ENCODE assay signal across 19 mouse cellular contexts in the genomic region with DNA sequence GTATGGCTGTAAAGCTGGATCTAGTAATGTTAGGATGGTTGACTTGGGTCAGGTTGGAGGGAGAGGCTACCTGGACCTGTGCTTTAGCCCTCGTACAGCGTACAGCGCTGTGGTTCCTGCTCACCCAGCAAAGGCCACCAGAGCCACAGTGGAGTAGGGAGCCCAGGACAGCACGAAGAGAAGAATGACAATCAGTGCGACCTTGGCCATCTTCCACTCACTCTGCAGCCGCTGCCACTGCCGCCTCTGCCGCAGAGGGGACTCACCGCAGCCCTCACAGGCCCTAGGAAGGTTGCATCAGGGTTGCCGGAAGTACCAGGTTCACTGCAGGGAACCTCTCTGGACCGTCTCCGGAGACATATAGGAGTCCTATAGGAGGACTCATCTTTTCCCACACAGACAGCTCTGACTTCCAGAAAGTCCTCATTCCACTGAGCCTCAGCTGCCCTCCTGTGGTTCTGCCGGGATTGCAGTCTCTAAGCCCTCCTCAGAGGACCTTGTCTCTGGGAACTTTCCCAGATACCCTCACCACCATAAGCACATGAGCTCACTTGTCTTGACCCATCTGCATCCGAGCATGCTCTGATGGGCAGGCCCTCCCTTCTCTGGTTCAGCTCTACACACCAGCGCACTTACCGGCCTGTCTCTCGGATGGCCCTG. TPM values are rescaled to one million over a fixed set of nuclear protein-coding genes. Genes with fewer than 3 reads are reported as not detected.
DNase-seq lines count a peak whose midpoint lies in the region; ATAC-seq and TF ChIP-seq lines count a peak whose summit lies in the region.
"Had no signal": no experiment of that assay in that cellular context is flagged by ENCODE, and none has a peak within 500 bp of the region (broad histone marks: within the 10 kb centered on the region; RNA-seq: fewer than 3 reads in every experiment).

No protein-coding gene starts in this region.

- WGBS in heart, embryonic 11.5 days (ENCODE audit: insufficient replicate concordance) = 61% methylated on average over 17 of the region's 17 CpGs
- WGBS in small intestine, adult 2 months = 81% methylated on average over 17 of the region's 17 CpGs

- no peak for TF ChIP-seq POLR2A in small intestine, adult 2 months (IDR thresholded peaks at IDR 0.05; ENCODE audit: low read depth, low read length)

- H3K4me3 ChIP-seq in heart, embryonic 11.5 days (ENCODE audit: low read depth, low read length) = no peak overlapping the region
- peak overlapping the region; percentile 6 for H3K4me3 ChIP-seq in megakaryocyte, embryonic 14.5 days (replicated peaks)
- H3K4me3 ChIP-seq in small intestine, adult 2 months (ENCODE audit: low read depth, low read length) = no peak overlapping the region
- H3K4me3 ChIP-seq: hindbrain, embryonic 13.5 days; liver, embryonic 13.5 days; neural tube, embryonic 15.5 days had no signal

- H3K27me3 ChIP-seq in heart, embryonic 11.5 days (ENCODE audit: control insufficient read depth, insufficient read depth, low read length) = no peaks in the 10 kb centered on the region
- peaks cover 66% of the 10 kb centered on the region for H3K27me3 ChIP-seq in megakaryocyte, embryonic 14.5 days (replicated peaks)
- H3K27me3 ChIP-seq in small intestine, adult 2 months (ENCODE audit: control insufficient read depth, insufficient read depth, low read length) = no peaks in the 10 kb centered on the region
- H3K27me3 ChIP-seq: hindbrain, embryonic 13.5 days; neural tube, embryonic 15.5 days had no signal

- H3K36me3 ChIP-seq in heart, embryonic 11.5 days (ENCODE audit: control insufficient read depth, insufficient read depth, low read length) = no peaks in the 10 kb centered on the region
- H3K36me3 ChIP-seq in megakaryocyte, embryonic 14.5 days (replicated peaks; ENCODE audit: low read length) = no peaks in the 10 kb centered on the region
- no peaks in the 10 kb centered on the region for H3K36me3 ChIP-seq in small intestine, adult 2 months (ENCODE audit: control insufficient read depth, insufficient read depth, low read length)
- H3K36me3 ChIP-seq: hindbrain, embryonic 13.5 days; liver, embryonic 13.5 days; neural tube, embryonic 15.5 days had no signal

- TF ChIP-seq CTCF in small intestine, adult 2 months (IDR thresholded peaks at IDR 0.05; ENCODE audit: extremely low read depth, insufficient read length, insufficient replicate concordance, low read depth, low read length) = peak; percentile 33; the same call in 1 of the 2 replicates

- DNase-seq in heart, postnatal 36 days = no peak
- peak; percentile 45 for DNase-seq in adrenal gland, postnatal 25 days
- no peak for DNase-seq in lung, postnatal 36 days
- DNase-seq: cerebellum, adult 11-12 months; layer of hippocampus, adult 9-11 months; liver, embryonic 13.5 days had no signal

- H3K4me2 ChIP-seq in heart, embryonic 11.5 days = 0 out of 2 replicates have a peak overlapping the region, but pooled peaks have one; percentile 16
- H3K4me2 ChIP-seq: hindbrain, embryonic 13.5 days; liver, embryonic 13.5 days; neural tube, embryonic 15.5 days had no signal

- no peak overlapping the region; the same call in 1 of the 2 replicates for H3K9ac ChIP-seq in heart, embryonic 11.5 days (ENCODE audit: low read depth, low read length)
- H3K9ac ChIP-seq: hindbrain, embryonic 13.5 days; liver, embryonic 13.5 days; neural tube, embryonic 15.5 days had no signal

- no peak for ATAC-seq in heart, embryonic 11.5 days (replicated peaks; ENCODE audit: insufficient number of reproducible peaks, low FRiP score, low TSS enrichment)
- ATAC-seq in megakaryocyte, adult 5-6 weeks (ENCODE audit: poor library complexity, severe bottlenecking) = no peak
- no peak for ATAC-seq in CD4-positive, CD25-positive, alpha-beta regulatory T cell, adult 4 months
- ATAC-seq: activated CD4-positive, CD25-positive, alpha-beta regulatory T cell, adult 4 months had no signal

- peaks cover 34% of the 10 kb centered on the region for H3K4me1 ChIP-seq in heart, embryonic 11.5 days (ENCODE audit: control insufficient read depth, insufficient read depth, low read length)
- H3K4me1 ChIP-seq in megakaryocyte, embryonic 14.5 days = no peaks in the 10 kb centered on the region
- no peaks in the 10 kb centered on the region for H3K4me1 ChIP-seq in small intestine, adult 2 months (ENCODE audit: control insufficient read depth, insufficient read depth, insufficient read length, low read length)
- H3K4me1 ChIP-seq: liver, embryonic 13.5 days; neural tube, embryonic 15.5 days had no signal

- H3K9me3 ChIP-seq in heart, embryonic 11.5 days (replicated peaks; ENCODE audit: control insufficient read depth, low read length) = no peaks in the 10 kb centered on the region
- H3K9me3 ChIP-seq in megakaryocyte, embryonic 14.5 days = no peaks in the 10 kb centered on the region
- H3K9me3 ChIP-seq: hindbrain, embryonic 13.5 days; liver, embryonic 13.5 days; neural tube, embryonic 15.5 days had no signal

- H3K27ac ChIP-seq in heart, embryonic 11.5 days (ENCODE audit: low read depth, low read length) = no peak overlapping the region
- no peak overlapping the region for H3K27ac ChIP-seq in small intestine, adult 2 months (ENCODE audit: insufficient read depth, low read depth, low read length)
- H3K27ac ChIP-seq: hindbrain, embryonic 13.5 days; liver, embryonic 13.5 days; macrophage; neural tube, embryonic 15.5 days had no signal

- intact Hi-C loops in heart, postnatal 36 days (cut with DNase I) = no loop called here

RNA-seq across cellular contexts. Expression of gene Opn4, which starts 4.2 kb away (rescaled TPM):
- 4.1 and 4.2 TPM in 2 replicates for polyA plus RNA-seq in heart, embryonic 11.5 days (2014; fragmentation: Nextera tagmentation; extraction: Ambion mirVana)
- 1 to 10 TPM; 2.2 to 3.1 TPM for total RNA-seq in heart, postnatal 36 days (2021)
- not detected in 2 replicates for polyA plus RNA-seq in megakaryocyte, embryonic 14.5 days (2012; ENCODE audit: insufficient read depth, low replicate concordance)
- not detected in 2 replicates for total RNA-seq in megakaryocyte, adult 5-6 weeks (2015)
- not detected in 2 replicates for total RNA-seq in megakaryocyte, adult 5-6 weeks (2017)
- not detected in 2 replicates for total RNA-seq in adrenal gland, postnatal 25 days (2021)
- polyA plus RNA-seq in small intestine, adult 2 months (2012; rRNA removed) = not detected in 2 replicates
- not detected for polyA plus RNA-seq in CD4-positive, CD25-positive, alpha-beta regulatory T cell, adult 4 months (2017; shearing (Covaris generic))
- total RNA-seq: gastrocnemius, adult 18-20 months; left cerebral cortex, postnatal 36 days; monocyte, adult 5-6 weeks had no signal
- polyA plus RNA-seq: activated CD4-positive, CD25-positive, alpha-beta regulatory T cell, adult 4 months; hindbrain, embryonic 13.5 days; liver, embryonic 13.5 days; macrophage; spleen, adult 2 months had no signal

RNA-seq across cellular contexts. Expression of gene Ldb3, which starts 7.2 kb away (rescaled TPM):
- 221 and 225 TPM in 2 replicates for polyA plus RNA-seq in heart, embryonic 11.5 days (2014; fragmentation: Nextera tagmentation; extraction: Ambion mirVana)
- total RNA-seq in heart, postnatal 36 days (2021) = 100 to 1,000 TPM; 988 to 990 TPM
- not detected in 2 replicates for polyA plus RNA-seq in megakaryocyte, embryonic 14.5 days (2012; ENCODE audit: insufficient read depth, low replicate concordance)
- not detected in 2 replicates for total RNA-seq in megakaryocyte, adult 5-6 weeks (2015)
- not detected in 2 replicates for total RNA-seq in megakaryocyte, adult 5-6 weeks (2017)
- total RNA-seq in adrenal gland, postnatal 25 days (2021) = 0.73 and 1.4 TPM in 2 replicates
- polyA plus RNA-seq in small intestine, adult 2 months (2012; rRNA removed) = 29.9 and 102 TPM in 2 replicates
- not detected for polyA plus RNA-seq in CD4-positive, CD25-positive, alpha-beta regulatory T cell, adult 4 months (2017; shearing (Covaris generic))
- total RNA-seq: monocyte, adult 5-6 weeks had no signal
- polyA plus RNA-seq: activated CD4-positive, CD25-positive, alpha-beta regulatory T cell, adult 4 months; macrophage had no signal

Comparison
In these comparisons a context has a peak if more than half of its experiments do, and no peak if none do; other contexts are left out.
1. RNA of gene Ldb3, which starts 7.2 kb away (polyA plus RNA-seq): 221 to 225 TPM in heart, embryonic 11.5 days and 29.9 to 102 TPM in small intestine, adult 2 months; not detected in megakaryocyte, embryonic 14.5 days and not detected in CD4-positive, CD25-positive, alpha-beta regulatory T cell, adult 4 months; every median in the first group is over 10 times any median in the second.